Mouse (Mus musculus) inflammation-experienced regulatory T-cells, adult 16 weeks (primary cell): ENCODE results near the gene BC049730. TPM values are rescaled to one million over a fixed set of nuclear protein-coding genes. Genes with fewer than 3 reads are reported as not detected.

Experiments
- polyA plus RNA-seq: library from polyadenylated mRNA; unstranded; fragments of 100-300 nt; shearing (Covaris generic); gene quantifications from one replicate; pipeline ENCODE4 v1.2.1, GENCODE M21; 2017

The BC049730 gene
- polyA plus RNA-seq = not detected

GRCm38 (mm10) chr7:24708832-24709292 lies at the start of gene BC049730:
TSS of gene BC049730 (plus strand) at chr7:24709242.

GRCm38 (mm10) chr7:24676575-24676974 lies 32.5 kb upstream of the BC049730 start, which contains the start of gene Tex101:
TSS of gene Tex101 (minus strand) at chr7:24676675.

GRCm38 (mm10) chr7:24726808-24727207 lies 17.8 kb downstream of the BC049730 start, which contains the start of gene Gm4763:
TSS of gene Gm4763 (minus strand) at chr7:24726908.

GRCm38 (mm10) chr7:24760211-24760610 lies 51.2 kb downstream of the BC049730 start, which contains the start of gene Cd177:
TSS of gene Cd177 (minus strand) at chr7:24760311.

Other genes starting within 250 kb of the BC049730 start
- 0.96 TPM for gene Plaur, start 246.8 kb upstream of the BC049730 start, polyA plus RNA-seq
- gene Cadm4, start 227.2 kb upstream of the BC049730 start, polyA plus RNA-seq = not detected
- gene Zfp428, start 202.2 kb upstream of the BC049730 start, polyA plus RNA-seq = 1.6 TPM
- not detected for gene AC161166.1, start 196.8 kb upstream of the BC049730 start, polyA plus RNA-seq
- gene Irgq, start 178.6 kb upstream of the BC049730 start, polyA plus RNA-seq = 1.2 TPM
- not detected for gene Pinlyp, start 163.1 kb upstream of the BC049730 start, polyA plus RNA-seq
- 74.3 TPM for gene Xrcc1, start 163.0 kb upstream of the BC049730 start, polyA plus RNA-seq
- gene Ethe1, start 121.7 kb upstream of the BC049730 start, polyA plus RNA-seq = 19.8 TPM
- 0.21 TPM for gene Zfp575, start 121.6 kb upstream of the BC049730 start, polyA plus RNA-seq
- gene Phldb3, start 98.5 kb upstream of the BC049730 start, polyA plus RNA-seq = 0.89 TPM
- gene Lypd3, start 72.7 kb upstream of the BC049730 start, polyA plus RNA-seq = not detected
- not detected for gene Tex101, start 32.6 kb upstream of the BC049730 start, polyA plus RNA-seq
- gene Gm4763, start 17.7 kb downstream of the BC049730 start, polyA plus RNA-seq = not detected
- gene Cd177, start 51.1 kb downstream of the BC049730 start, polyA plus RNA-seq = 0.21 TPM
- gene Ceacam10, start 68.0 kb downstream of the BC049730 start, polyA plus RNA-seq = not detected
- gene Gm9844, start 153.0 kb downstream of the BC049730 start, polyA plus RNA-seq = 10.8 TPM
- not detected for gene Lypd4, start 160.7 kb downstream of the BC049730 start, polyA plus RNA-seq
- not detected for gene Dmrtc2, start 160.8 kb downstream of the BC049730 start, polyA plus RNA-seq
- 4,580 TPM for gene Rps19, start 175.1 kb downstream of the BC049730 start, polyA plus RNA-seq
- gene Cd79a, start 188.1 kb downstream of the BC049730 start, polyA plus RNA-seq = 16.0 TPM
- 953 TPM for gene Arhgef1, start 193.7 kb downstream of the BC049730 start, polyA plus RNA-seq
- gene Gm4881, start 235.3 kb downstream of the BC049730 start, polyA plus RNA-seq = not detected